Mouse (Mus musculus) layer of hippocampus, postnatal 25 days (tissue): Measurements from ENCODE around the gene Mmp14. TPM values are rescaled to one million over a fixed set of nuclear protein-coding genes. Genes with fewer than 3 reads are reported as not detected.

ENCODE experiments used
- DNase-seq, 2 experiments: peaks; one replicate each; pipeline ENCODE4 v3.0.0; 2022; ENCODE audit warnings: mixed read lengths in 2 of 2, low spot score in 1 of 2; ENCODE audit errors: extremely low spot score in 1 of 2
- total RNA-seq, 2 experiments: library from RNA; stranded (reverse); gene quantifications; 2 replicates each; pipeline ENCODE4 v1.2.3; 2021

Mmp14 gene
- total RNA-seq, result 10 to 100 TPM; 15.8 to 21.2 TPM

GRCm38 (mm10) chr14:54431334-54432077 is at the start of gene Mmp14:
Gene Mmp14, plus strand, starts transcription at chr14:54431612.
- DNase-seq, result peak in 1 of 2 experiments; percentile 36

GRCm38 (mm10) chr14:54381816-54382215 is 49.6 kb upstream of the Mmp14 start:
- no peak for DNase-seq

GRCm38 (mm10) chr14:54382641-54383040 is 48.8 kb upstream of the Mmp14 start:
- no peak for DNase-seq

GRCm38 (mm10) chr14:54383355-54383771 is 48.0 kb upstream of the Mmp14 start:
- no peak for DNase-seq

GRCm38 (mm10) chr14:54384396-54384795 is 47.0 kb upstream of the Mmp14 start:
- DNase-seq, result no peak

- no peak for DNase-seq
Observed at GRCm38 (mm10) chr14:54385968-54386618, 45.3 kb upstream of the Mmp14 start.

GRCm38 (mm10) chr14:54387546-54387945 is 43.9 kb upstream of the Mmp14 start:
- DNase-seq, result no peak

GRCm38 (mm10) chr14:54390843-54391242 is 40.6 kb upstream of the Mmp14 start:
- DNase-seq, result no peak

- DNase-seq, result no peak
Observed at GRCm38 (mm10) chr14:54393794-54394193, 37.6 kb upstream of the Mmp14 start.

- no peak for DNase-seq
Observed at GRCm38 (mm10) chr14:54394309-54394708, 37.1 kb upstream of the Mmp14 start.

GRCm38 (mm10) chr14:54396685-54397084 is 34.7 kb upstream of the Mmp14 start:
- DNase-seq, result no peak

GRCm38 (mm10) chr14:54397872-54398527 is 33.4 kb upstream of the Mmp14 start:
- no peak for DNase-seq

- no peak for DNase-seq
Observed at GRCm38 (mm10) chr14:54398528-54398916, 32.9 kb upstream of the Mmp14 start.

GRCm38 (mm10) chr14:54398921-54399382 is 32.5 kb upstream of the Mmp14 start:
- no peak for DNase-seq

- no peak for DNase-seq
Observed at GRCm38 (mm10) chr14:54401723-54402122, 29.7 kb upstream of the Mmp14 start.

- DNase-seq, result no peak
Observed at GRCm38 (mm10) chr14:54408336-54409056, 22.9 kb upstream of the Mmp14 start.

- no peak for DNase-seq
Observed at GRCm38 (mm10) chr14:54409057-54409645, 22.3 kb upstream of the Mmp14 start.

- no peak for DNase-seq
Observed at GRCm38 (mm10) chr14:54409980-54410810, 21.2 kb upstream of the Mmp14 start.

GRCm38 (mm10) chr14:54412000-54412576 is 19.3 kb upstream of the Mmp14 start:
- DNase-seq, result no peak
